Mouse (Mus musculus) G1E (cell line): ENCODE data around the gene Crim1. TPM values are rescaled to one million over a fixed set of nuclear protein-coding genes. Genes with fewer than 3 reads are reported as not detected.
A peak's percentile ranks its signal among the peaks of the same experiment; 100 is the strongest.

Experiments used
- ATAC-seq: 2 replicates; pipeline ENCODE4 v1.8.0; 2016; ENCODE audit warnings: mild to moderate bottlenecking; ENCODE audit not compliant: insufficient number of reproducible peaks, poor library complexity, low FRiP score, severe bottlenecking; ENCODE audit errors: extremely low read depth
- DNase-seq: peaks from one replicate; pipeline ENCODE4 v3.0.0; 2012; ENCODE audit warnings: low spot score
- H3K27me3 ChIP-seq: 2 replicates; pipeline ENCODE4 v1.6.1; 2012; ENCODE audit warnings: mild to moderate bottlenecking, low read length, inconsistent platforms; ENCODE audit not compliant: insufficient read depth
- H3K36me3 ChIP-seq: replicated peaks from 2 replicates; pipeline ENCODE3; 2012; ENCODE audit warnings: mild to moderate bottlenecking, inconsistent platforms
- H3K4me1 ChIP-seq: 2 replicates; pipeline ENCODE4 v1.6.1; 2012; ENCODE audit warnings: low read depth, low read length, inconsistent platforms, mixed read lengths; ENCODE audit not compliant: insufficient read depth
- H3K4me3 ChIP-seq: 2 replicates; pipeline ENCODE4 v1.5.1; 2012; ENCODE audit warnings: low read depth, mild to moderate bottlenecking, inconsistent platforms, low read length, moderate library complexity, mixed read lengths
- H3K9me3 ChIP-seq: replicated peaks from 2 replicates; pipeline ENCODE4 v1.6.1; 2012; ENCODE audit warnings: inconsistent platforms
- CTCF ChIP-seq: IDR thresholded peaks from 2 replicates; pipeline ENCODE4 v1.5.1; 2012; ENCODE audit warnings: low read depth, low read length, inconsistent platforms, mixed read lengths
- GATA1 ChIP-seq: IDR thresholded peaks from 2 replicates; pipeline ENCODE4 v1.6.1; 2012; ENCODE audit warnings: borderline replicate concordance, low read length, inconsistent platforms, mixed read lengths
- GATA2 ChIP-seq: IDR thresholded peaks from 2 replicates; pipeline ENCODE4 v1.6.1; 2012; ENCODE audit warnings: low read depth, low read length, inconsistent platforms, borderline replicate concordance
- POLR2AphosphoS5 ChIP-seq: IDR thresholded peaks from 2 replicates; pipeline ENCODE4 v1.6.1; 2012; ENCODE audit warnings: low read depth, low read length, inconsistent platforms; ENCODE audit not compliant: insufficient replicate concordance
- TAL1 ChIP-seq: conservative IDR thresholded peaks from 2 replicates; pipeline ENCODE4 v1.6.1; 2012; ENCODE audit warnings: low read depth, low read length, inconsistent platforms, mixed read lengths
- polyA plus RNA-seq: library from polyadenylated mRNA; stranded (reverse); fragments of >175 nt; gene quantifications from 2 replicates; pipeline ENCODE4 v1.2.3, GENCODE M21; 2012
- total RNA-seq, 2 experiments: library from RNA; stranded (forward) in 1 of 2; stranded (reverse) in 1 of 2; fragments of 200-1000 nt in 1 of 2; fragments of >200 nt in 1 of 2; fragmentation: Nextera tagmentation in 1 of 2; gene quantifications; 2 replicates each; pipeline ENCODE4 v1.2.3; 2014 to 2017

Gene Crim1
- total and polyA plus RNA-seq, 3 experiments = 20.3 to 37.8 (median 21.9) TPM

DNA sequence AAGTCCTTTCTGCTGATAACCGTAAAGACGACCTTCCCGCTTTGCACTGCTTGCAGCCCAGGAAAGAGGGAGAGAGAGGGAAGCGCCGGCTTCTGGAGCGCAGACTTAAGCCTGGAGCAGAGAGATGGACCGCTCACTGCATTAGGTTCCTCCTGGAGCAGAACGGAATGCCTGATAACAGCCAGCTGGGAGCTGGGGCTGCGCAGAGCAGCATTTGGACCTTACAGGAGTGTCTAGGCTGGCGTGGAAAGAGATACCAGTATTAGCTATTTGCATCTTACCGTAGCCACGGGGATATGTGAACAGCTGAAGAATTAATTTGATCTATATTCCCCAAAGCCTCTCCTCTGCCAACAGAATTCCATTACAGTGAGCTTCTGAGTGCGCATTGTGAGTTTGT is 32.7 kb downstream of the Crim1 start:
- Histone ChIP-seq H3K4me1 (peaks cover 46% of the 10 kb centered on the region), H3K9me3 (no peaks in the 10 kb centered on the region), H3K36me3 (peaks cover 52% of the 10 kb centered on the region), H3K27me3 (no peaks in the 10 kb centered on the region), H3K4me3 (no peak overlapping the region)
- ATAC-seq = no peak
- no peak for DNase-seq
- TF ChIP-seq GATA1 = no peak
- no peak for TF ChIP-seq GATA2
- no peak for TF ChIP-seq TAL1
- TF ChIP-seq CTCF = no peak
- TF ChIP-seq POLR2AphosphoS5 = no peak

DNA sequence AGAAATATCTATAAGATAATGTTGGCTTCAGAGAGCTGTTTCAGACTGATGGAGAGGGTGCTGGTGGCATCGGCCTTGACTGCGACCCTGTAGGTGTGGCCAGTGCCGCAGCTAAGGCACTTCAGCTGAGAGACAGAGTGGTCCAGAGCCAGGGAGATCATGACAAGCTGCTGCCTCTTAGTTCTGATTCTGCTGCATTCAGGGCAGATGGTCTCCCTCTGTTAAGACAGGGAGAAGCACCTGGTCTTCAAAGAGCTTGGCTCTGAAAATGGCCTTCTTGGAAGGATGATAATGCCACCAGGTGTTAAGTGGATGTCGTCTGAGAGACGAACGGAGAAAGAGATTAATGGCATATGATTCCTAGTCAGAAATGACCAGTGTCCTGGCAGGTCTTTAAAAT is 33.8 kb downstream of the Crim1 start:
- H3K9me3 ChIP-seq = no peaks in the 10 kb centered on the region
- H3K27me3 ChIP-seq = no peaks in the 10 kb centered on the region
- TF ChIP-seq POLR2AphosphoS5 (no peak), TAL1 (no peak), GATA2 (no peak), CTCF (no peak), GATA1 (no peak)
- peaks cover 44% of the 10 kb centered on the region for H3K4me1 ChIP-seq
- no peak overlapping the region for H3K4me3 ChIP-seq
- H3K36me3 ChIP-seq = peaks cover 54% of the 10 kb centered on the region
- ATAC-seq (no peak), DNase-seq (no peak)

DNA sequence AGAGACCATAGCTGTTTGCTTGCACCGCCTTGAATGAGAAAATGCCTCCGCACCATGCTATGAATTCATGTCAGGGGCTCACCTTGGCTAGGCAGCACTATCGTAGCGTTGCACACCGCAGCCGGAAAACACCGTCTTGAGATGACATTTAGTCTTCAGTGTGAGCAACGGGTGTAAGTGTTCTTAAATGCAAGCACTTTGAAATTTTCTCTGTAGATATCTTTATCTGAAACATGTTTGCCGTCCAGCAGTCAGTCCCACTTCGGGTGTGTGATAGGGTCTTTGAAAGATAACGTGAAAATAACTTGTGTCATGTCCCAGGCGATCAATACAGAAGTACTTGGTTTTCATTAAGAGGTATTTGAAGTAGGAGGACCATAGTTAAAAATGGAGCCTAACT is 36.1 kb downstream of the Crim1 start:
- peaks cover 56% of the 10 kb centered on the region for H3K4me1 ChIP-seq
- peak; percentile 86 for ATAC-seq
- H3K9me3 ChIP-seq = no peaks in the 10 kb centered on the region
- H3K36me3 ChIP-seq = peaks cover 61% of the 10 kb centered on the region
- peak overlapping the region; percentile 41; the same call in 1 of the 2 replicates for H3K4me3 ChIP-seq
- TF ChIP-seq POLR2AphosphoS5 (no peak), GATA2 (no peak), TAL1 (no peak; the same call in 1 of the 2 replicates), GATA1 (no peak), CTCF (no peak)
- H3K27me3 ChIP-seq = no peaks in the 10 kb centered on the region
- no peak for DNase-seq

DNA sequence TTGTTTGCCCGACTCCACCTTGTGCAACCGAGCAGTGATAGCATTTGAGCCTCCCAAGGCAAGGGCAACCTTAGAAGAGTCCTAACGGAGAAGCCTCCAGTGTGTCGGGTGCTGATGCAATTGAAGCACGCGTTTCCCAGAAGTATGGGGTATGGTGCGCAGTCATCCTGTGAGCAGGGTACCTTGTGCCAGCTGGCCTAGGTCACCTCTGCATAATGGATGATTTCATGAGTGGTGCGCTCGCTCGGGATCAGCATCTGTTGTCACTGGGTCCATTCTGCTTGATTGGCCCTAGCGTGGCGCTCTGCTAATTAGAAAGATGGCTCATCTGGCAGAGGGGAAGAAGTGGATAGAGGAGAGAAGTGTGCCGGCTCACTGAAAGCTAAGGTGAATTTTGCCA is 37.9 kb downstream of the Crim1 start:
- no peak for ATAC-seq
- Histone ChIP-seq H3K36me3 (peaks cover 62% of the 10 kb centered on the region), H3K4me3 (no peak overlapping the region), H3K9me3 (no peaks in the 10 kb centered on the region), H3K27me3 (no peaks in the 10 kb centered on the region), H3K4me1 (peaks cover 62% of the 10 kb centered on the region)
- no peak for DNase-seq
- TF ChIP-seq GATA1 (no peak), GATA2 (no peak), CTCF (no peak), TAL1 (no peak), POLR2AphosphoS5 (no peak)

DNA sequence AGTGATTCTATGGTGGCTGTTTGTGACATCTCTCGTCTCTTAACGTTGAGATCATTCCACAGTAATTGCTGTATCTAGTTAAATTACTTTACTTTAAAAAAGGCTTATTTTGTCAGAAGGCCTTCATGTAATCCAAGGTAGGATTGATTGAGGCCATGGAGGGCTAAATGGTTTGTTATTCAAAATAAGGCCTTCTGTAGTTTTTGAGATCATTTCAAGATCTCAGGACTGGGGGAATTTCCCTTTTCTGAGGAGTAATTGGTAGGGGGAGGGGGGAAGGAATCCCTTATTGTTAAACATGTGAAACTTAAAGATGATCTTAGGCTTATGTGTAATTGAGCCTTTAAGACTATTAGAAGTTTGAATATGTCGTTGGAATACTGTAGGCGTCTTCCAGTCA is 40.1 kb downstream of the Crim1 start:
- TF ChIP-seq GATA1 (no peak), CTCF (no peak), GATA2 (no peak), TAL1 (no peak), POLR2AphosphoS5 (no peak)
- ATAC-seq (no peak), DNase-seq (no peak)
- H3K4me3 ChIP-seq = no peak overlapping the region
- H3K27me3 ChIP-seq = no peaks in the 10 kb centered on the region
- peaks cover 62% of the 10 kb centered on the region for H3K36me3 ChIP-seq
- H3K9me3 ChIP-seq = no peaks in the 10 kb centered on the region
- peaks cover 55% of the 10 kb centered on the region for H3K4me1 ChIP-seq

- TF ChIP-seq GATA1 = no peak
- no peak for TF ChIP-seq GATA2
- TF ChIP-seq TAL1 = no peak
- no peak for TF ChIP-seq POLR2AphosphoS5
- TF ChIP-seq CTCF = no peak
- no peaks in the 10 kb centered on the region for H3K9me3 ChIP-seq
- DNase-seq (no peak), ATAC-seq (no peak)
- H3K36me3 ChIP-seq = peaks cover 68% of the 10 kb centered on the region
- peaks cover 55% of the 10 kb centered on the region for H3K4me1 ChIP-seq
- H3K4me3 ChIP-seq = no peak overlapping the region
- H3K27me3 ChIP-seq = no peaks in the 10 kb centered on the region
Observed at GRCm38 (mm10) chr17:78241238-78241637, 41.2 kb downstream of the Crim1 start.

- Histone ChIP-seq H3K27me3 (no peaks in the 10 kb centered on the region), H3K36me3 (peaks cover 45% of the 10 kb centered on the region), H3K4me1 (peaks cover 58% of the 10 kb centered on the region), H3K4me3 (no peak overlapping the region; the same call in 1 of the 2 replicates), H3K9me3 (no peaks in the 10 kb centered on the region)
- no peak for DNase-seq
- ATAC-seq = no peak
- TF ChIP-seq GATA2 (no peak), TAL1 (no peak), CTCF (no peak), POLR2AphosphoS5 (no peak), GATA1 (no peak)
Observed at GRCm38 (mm10) chr17:78244752-78245151, 44.7 kb downstream of the Crim1 start.
